Mouse (Mus musculus) heart, postnatal 14 days (tissue): ENCODE measurements at regions not wholly inside any gene's neighbourhood (a gene's known extent, or its start where the extent isn't known, plus 50 kb on each side); places are given as distances from the start of the nearest gene placed in this dataset.

ENCODE experiments used
- DNase-seq, 2 experiments: peaks; one replicate each; pipeline ENCODE4 v3.0.0; 2021 to 2022
- intact Hi-C: fragments of 180-260 bp; cut with DNase I; formaldehyde crosslinking; loops from one replicate; pipeline ENCODE4 v1.15.1; 2025

DNA sequence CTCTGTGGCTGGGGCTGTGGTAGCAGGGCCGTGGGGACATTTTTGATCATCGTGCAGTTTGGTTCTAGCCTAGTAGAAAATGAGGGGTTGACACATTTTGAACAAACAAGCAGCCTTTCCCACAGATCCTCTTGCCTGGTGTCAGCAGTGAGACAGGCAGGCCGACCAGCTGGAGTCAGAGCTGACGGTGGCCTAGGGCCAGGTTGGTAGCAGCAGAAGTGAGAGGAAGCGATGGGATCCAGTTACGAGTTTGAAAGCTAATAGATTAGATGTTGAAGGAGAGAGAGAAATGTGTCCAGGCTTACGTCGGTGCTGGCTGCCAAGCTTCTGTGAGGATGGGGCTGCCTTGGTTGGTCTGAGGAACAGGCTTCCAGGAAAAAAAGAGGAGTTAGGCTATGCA, 134.1 kb upstream of the Grik3 start:
- intact Hi-C loops = no loop called here
- DNase-seq = no peak

DNA sequence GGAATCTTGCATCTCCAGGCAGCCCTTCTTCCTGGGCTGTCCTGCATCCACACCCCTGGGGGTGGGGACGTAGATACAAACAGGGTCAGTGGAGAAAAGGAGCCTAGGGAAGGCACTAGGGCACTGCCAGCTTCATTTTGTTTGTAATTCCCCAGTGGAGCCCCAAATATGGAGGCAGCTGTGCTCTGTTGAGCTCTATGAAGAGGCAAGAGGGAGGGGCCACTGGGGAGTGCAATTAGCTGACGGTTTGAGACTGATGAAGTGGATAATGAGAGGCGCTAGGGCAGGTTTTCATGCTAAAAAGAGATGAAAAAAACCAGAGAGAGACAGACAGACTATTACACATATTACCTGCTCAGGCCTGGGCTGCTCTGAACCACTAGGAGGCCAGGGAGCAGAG, 135.8 kb upstream of the Grik3 start:
- intact Hi-C loops = no loop called here
- DNase-seq = no peak

DNA sequence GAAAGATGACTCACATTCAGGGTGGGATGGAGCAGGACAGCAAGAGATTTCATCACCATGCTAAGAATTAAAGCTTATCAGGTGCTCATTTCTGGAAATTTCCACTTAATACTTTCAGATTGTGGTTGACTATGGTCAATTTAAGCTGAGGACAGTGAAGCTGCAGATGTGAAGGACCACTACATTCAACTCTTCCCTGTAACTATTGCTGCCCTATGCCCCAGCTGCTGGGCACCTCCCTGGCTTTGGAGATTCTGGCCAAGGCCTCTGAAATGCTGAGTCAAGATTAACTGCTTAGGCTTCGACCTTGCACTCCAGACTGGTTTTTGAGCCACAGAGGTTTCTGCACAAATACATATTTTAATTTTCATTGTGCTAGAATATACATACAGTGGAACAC, 140.4 kb upstream of the Grik3 start:
- intact Hi-C loops = no loop called here
- DNase-seq = no peak

DNA sequence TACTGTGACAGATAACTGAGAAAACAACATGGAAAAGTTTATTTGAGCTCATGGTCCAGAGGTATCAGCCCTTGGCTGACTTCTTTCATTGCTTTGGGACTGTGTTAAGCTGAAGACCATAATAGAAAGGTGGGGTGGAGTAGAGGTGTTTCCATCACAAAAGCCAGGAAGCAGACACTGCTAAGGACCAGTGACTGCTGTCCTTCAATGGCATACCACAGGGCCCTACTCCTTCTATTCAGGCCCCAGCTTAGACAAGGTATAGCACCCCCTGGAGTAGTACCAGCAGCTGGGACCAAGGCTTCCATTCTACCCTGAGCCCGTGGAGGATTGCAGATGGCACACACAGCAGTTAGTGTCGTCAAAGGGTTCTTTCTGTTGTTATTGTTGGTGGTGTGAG, 151.4 kb upstream of the Grik3 start:
- DNase-seq = no peak
- intact Hi-C loops = no loop called here

- intact Hi-C loops = no loop called here
- DNase-seq = peak in 1 of 2 experiments; percentile 9
Observed at GRCm38 (mm10) chr4:125328806-125329205, 161.7 kb upstream of the Grik3 start.

- DNase-seq = no peak
- intact Hi-C loops = no loop called here
Observed at GRCm38 (mm10) chr4:125324495-125324894, 166.0 kb upstream of the Grik3 start.

DNA sequence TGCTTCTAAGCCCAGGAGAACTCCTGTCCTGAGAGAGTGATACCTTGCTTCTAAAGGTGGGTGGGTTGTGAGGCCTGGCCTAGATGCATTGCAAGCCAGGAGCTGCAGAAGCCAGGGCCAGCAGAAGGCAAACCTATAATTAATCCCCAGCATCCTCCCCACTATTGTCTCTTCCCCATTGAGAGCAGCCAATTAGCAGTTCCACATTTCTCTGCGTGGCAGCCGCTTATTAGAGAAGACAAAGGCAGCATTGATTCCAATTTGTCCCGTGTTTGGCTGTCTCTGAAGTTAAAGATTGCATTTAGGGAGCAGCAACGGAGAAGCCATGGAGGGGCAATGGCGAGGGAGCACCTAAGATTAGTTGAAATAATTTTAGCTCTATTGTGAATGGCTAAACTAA, 171.2 kb upstream of the Grik3 start:
- intact Hi-C loops = no loop called here
- DNase-seq = no peak

GRCm38 (mm10) chr4:125318293-125318692, 172.2 kb upstream of the Grik3 start:
- no peak for DNase-seq
- intact Hi-C loops = no loop called here

DNA sequence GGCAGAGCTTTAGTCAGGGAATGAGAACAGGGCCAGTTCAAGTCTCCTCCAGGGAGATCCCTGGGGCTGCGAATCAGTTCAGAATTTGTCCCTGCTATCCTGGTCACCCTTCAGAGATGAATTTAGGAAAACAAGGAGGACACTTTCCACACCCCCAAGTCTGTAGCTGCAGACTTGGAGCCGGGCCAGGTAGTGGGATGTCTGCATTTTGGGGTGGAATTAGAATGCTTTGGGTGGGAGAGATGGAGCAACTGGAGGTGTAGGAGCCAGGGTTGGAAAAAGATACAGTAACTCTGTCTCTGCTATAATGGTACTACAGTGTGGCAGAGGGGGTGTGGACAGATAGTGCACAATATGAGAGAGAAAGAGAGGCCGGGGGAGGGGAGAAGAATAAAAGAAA, 173.6 kb upstream of the Grik3 start:
- intact Hi-C loops = no loop called here
- DNase-seq = no peak

GRCm38 (mm10) chr4:125315818-125316217, 174.7 kb upstream of the Grik3 start:
- DNase-seq = no peak
- intact Hi-C loops = no loop called here

- intact Hi-C loops = no loop called here
- DNase-seq = no peak
Observed at GRCm38 (mm10) chr4:125313892-125314291, 176.6 kb upstream of the Grik3 start.

- intact Hi-C loops = no loop called here
- DNase-seq = no peak
Observed at GRCm38 (mm10) chr4:125313252-125313651, 177.2 kb upstream of the Grik3 start.

DNA sequence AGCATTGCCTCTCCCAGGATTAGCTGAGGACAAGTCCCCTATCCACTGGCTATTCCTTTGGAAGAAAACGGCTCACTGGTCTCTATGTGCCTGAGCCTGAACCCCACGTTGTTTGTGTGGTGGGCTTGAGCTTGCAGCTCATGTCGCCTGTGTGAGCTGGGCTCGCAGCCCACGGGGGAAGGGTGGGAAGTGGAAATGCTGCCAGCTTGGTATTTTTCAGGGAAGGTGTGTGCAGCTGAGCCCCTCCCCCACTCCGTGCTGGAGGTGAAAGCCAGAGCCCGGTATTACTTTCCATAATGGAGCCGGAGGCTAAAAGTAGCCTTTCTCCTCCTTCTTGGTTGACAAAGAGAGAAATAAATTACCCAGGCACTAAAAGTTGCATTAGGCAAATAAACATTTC, 180.5 kb upstream of the Zc3h12a start:
- no peak for DNase-seq
- intact Hi-C loops = no loop called here

DNA sequence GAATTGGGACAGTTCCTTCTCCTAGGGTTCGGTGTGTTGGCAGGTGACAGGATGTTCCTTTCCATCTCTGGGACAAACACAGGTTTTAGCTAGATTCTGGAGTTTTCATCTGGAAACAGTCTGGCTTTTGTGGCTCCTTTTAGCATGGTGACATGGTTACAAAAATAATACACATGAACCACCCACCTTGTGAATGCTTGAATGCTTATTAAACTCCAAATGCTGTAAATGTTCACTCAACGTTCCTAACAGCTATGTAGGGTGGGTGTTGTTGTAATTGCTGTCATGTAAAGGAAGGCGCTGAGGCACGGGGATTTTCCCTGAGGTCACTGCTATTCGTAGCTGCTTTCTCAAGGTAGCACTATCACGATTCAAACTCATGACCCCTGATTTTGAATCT, 178.1 kb upstream of the Zc3h12a start:
- intact Hi-C loops = no loop called here
- DNase-seq = no peak

DNA sequence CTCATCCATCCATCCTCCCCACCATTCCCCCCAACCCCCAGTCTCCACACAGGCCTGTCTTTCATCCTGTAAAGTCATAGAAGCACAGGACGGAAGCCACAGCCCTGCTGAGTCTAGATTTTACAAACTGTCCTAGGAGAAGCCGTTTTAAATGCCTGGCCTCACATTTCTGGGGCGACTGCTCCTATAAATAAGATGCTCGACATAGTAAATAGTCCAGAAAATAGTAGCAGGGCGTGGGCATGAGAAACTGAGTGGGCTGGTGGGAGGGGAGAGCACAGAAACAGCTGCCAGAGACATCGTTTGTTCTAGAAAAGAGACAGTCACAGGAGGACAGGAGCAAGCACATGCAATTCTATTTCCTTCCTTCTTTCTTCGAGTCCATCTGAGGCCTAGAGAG, 175.0 kb upstream of the Zc3h12a start:
- intact Hi-C loops = no loop called here
- DNase-seq = no peak

DNA sequence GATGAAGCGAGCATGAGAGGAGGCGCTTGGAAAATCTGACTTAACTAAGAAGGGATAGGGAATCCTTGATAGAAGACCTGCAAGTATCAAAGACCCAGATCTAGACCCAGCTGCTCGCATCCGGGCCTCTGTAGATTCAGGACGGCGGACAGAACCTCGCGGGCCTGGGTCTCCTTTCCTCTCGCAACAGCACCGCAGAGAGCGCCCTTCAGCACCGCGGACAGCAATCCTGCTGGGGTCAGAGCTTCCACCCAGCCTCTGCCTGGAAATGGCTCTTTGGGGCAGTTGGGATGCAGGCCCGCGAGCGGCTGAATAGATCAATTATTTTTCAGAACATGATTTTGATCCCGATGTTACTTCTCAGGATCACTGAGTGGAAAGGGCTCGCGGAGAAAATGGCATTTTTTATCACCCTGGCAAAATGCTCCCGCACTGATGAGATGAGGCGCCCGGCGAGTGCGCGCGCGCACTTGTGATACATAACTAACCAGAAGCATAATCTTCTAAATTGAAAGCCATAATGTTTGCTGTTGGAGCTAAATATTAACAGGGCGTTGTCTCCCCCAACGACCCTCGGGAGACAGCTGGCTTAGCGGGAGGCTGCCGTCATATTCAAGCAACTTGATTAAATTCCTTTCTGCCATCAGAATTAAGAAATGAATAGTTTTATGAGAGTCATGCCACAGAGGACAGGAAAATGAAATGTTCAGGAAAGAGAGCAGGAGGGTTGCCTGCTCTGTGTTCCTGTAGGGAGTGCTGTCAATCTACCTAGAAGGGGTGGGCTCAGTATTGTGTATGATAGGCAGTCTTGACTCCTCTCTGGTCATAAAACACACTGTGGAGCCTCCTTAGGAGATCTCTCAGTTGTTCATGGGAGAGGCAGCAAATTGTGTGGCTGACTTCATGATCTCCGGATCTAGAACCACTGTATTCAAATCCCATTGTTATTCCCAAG, 173.1 kb upstream of the Zc3h12a start:
- intact Hi-C loops = no loop called here
- peak; percentile 72 to 83 for DNase-seq

DNA sequence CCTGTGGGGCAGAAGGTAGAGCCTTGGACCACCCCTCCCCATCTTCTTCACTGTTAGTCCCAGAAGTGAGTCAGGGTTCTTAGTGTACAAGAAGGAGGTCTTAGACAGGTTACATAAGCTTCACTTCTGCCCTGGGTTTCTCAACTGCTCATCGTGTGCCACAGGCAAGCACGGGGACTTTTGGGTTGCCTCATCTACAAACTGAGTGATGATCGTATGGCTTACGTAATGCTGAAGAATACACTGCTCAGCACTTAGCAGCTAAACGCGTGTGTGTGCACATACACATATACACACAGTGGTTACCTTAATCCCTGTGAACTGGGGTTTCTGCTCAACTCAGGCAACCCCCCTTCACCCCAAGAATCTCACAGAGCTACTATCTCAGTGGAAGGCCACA, 163.1 kb upstream of the Zc3h12a start:
- intact Hi-C loops = no loop called here
- no peak for DNase-seq

DNA sequence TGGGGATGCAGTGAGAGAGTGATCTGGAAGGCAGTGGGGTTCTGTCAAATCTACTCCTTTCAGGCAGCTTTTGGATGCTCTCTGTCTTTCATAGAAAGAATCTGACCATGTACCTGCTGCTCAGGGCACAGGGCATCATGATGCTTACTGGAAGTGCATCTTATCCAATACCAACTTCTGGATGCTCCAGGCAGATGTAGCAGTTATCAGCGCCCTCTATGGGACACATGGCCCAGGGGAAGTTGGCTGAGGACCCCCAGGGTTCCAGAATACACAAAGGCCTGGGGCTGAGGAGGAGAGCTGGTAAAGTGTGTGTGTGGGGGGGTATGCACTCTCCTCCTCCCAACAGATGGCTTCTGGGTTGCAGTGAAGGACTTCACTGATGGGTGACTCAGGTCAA, 162.1 kb upstream of the Zc3h12a start:
- intact Hi-C loops = no loop called here
- DNase-seq = no peak

GRCm38 (mm10) chr4:125289031-125289449, 161.4 kb upstream of the Zc3h12a start:
- DNase-seq = no peak
- intact Hi-C loops = no loop called here

DNA sequence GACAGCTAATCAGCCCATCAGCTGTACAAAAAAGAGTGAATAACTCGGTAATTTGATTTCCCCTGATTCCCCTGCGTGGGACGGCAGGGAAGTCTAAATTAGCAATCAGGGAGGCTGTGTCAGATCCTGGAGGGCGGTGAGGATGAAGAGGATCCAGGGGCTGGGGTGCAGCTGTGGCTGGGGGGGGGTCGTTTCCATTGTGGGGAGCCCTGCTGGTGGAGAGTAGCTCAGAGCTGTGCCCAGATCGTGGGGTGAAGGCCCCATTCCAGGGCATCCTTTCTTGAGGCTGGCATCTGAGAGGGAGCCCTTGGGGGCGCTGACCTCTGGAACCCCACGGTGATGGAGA, 155.3 kb upstream of the Zc3h12a start:
- intact Hi-C loops = no loop called here
- no peak for DNase-seq

DNA sequence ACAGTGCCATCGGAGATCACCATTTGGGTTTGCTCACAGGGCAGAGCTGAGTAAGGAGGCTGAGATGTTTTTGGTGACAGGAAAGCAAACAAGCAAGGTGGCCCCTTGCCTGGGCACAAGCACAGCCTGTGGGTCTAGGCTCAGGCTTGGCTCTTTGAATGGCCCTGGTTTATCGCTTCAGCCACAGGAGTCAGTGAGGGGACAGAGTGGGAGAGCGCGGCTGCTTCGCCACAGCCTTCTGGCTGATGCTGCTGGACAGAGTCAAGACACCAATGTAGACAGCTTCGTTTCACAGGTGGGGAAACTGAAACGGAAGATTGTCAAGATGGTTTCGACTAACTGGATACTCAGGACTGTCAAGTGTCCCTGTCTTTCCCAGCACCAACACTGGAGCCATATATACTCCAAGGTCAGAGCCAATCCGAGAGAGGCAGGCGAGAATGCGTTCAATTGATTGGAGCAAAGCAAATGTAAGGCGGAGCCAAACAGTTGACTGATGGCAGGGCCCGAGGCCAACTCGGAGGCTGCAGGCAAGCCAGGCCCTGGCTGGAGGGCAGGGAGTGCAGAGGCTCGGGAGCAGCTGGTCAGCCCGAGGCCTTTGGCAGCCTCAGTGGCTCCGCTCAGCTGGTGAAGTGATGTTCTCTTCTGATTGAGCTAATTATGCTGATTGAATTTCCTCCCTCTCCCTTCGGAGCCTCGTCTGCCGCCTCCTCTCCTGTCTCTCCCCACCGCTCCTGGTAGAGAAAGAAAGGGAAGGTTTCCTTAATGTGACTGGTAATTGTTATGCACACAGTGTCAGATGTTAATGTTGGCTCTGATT, 154.7 kb upstream of the Zc3h12a start:
- peak; percentile 16 to 18 for DNase-seq
- intact Hi-C loops = no loop called here

- no peak for DNase-seq
- intact Hi-C loops = no loop called here
Observed at GRCm38 (mm10) chr4:125279165-125279564, 151.5 kb upstream of the Zc3h12a start.
